Mouse (Mus musculus): ENCODE results near the gene A730015C16Rik.

Gene A730015C16Rik

GRCm38 (mm10) chr4:108830698-108831097 is 17.7 kb downstream of the A730015C16Rik start:
- DNase-seq (ENCODE audit: low read depth), result no peak

GRCm38 (mm10) chr4:108826643-108827042 is 21.8 kb downstream of the A730015C16Rik start:
- no peak for DNase-seq (ENCODE audit: low read depth)

- DNase-seq (ENCODE audit: low read depth), result no peak
Observed at GRCm38 (mm10) chr4:108826096-108826495, 22.3 kb downstream of the A730015C16Rik start.

GRCm38 (mm10) chr4:108825677-108826076 is 22.7 kb downstream of the A730015C16Rik start:
- no peak for DNase-seq (ENCODE audit: low read depth)

GRCm38 (mm10) chr4:108811550-108811949 is 36.9 kb downstream of the A730015C16Rik start:
- no peak for DNase-seq (ENCODE audit: low read depth)

GRCm38 (mm10) chr4:108811142-108811541 is 37.3 kb downstream of the A730015C16Rik start:
- DNase-seq (ENCODE audit: low read depth), result no peak

GRCm38 (mm10) chr4:108803535-108803934 is 44.9 kb downstream of the A730015C16Rik start:
- DNase-seq (ENCODE audit: low read depth), result no peak

- DNase-seq (ENCODE audit: low read depth), result no peak
Observed at GRCm38 (mm10) chr4:108798083-108798830, 50.2 kb downstream of the A730015C16Rik start.

Data from c-Kit-positive CD71-negative TER-119-negative erythroid progenitor cells, embryonic 14.5 days (primary cell).